Mouse (Mus musculus) layer of hippocampus, adult 2 months (tissue): ENCODE data around the gene Bsg. TPM values are rescaled to one million over a fixed set of nuclear protein-coding genes. Genes with fewer than 3 reads are reported as not detected.
"Not testable (repeated sequence)": the region's sequence is repeated elsewhere in the genome, so short reads cannot be mapped to it uniquely, and the experiment has no call there.

Experiments used
- DNase-seq, 2 experiments: peaks; one replicate each; pipeline ENCODE4 v3.0.0; 2022; ENCODE audit warnings: low spot score in 2 of 2
- H3K27ac ChIP-seq: fragments of 200-600 bp; 2 replicates; pipeline ENCODE4 v1.8.1; 2022
- H3K4me3 ChIP-seq: fragments of 200-600 bp; 2 replicates; pipeline ENCODE4 v1.8.1; 2022; ENCODE audit warnings: mild to moderate bottlenecking
- CTCF ChIP-seq: fragments of 200-600 bp; conservative IDR thresholded peaks from 2 replicates; pipeline ENCODE4 v1.8.1; 2022; ENCODE audit warnings: antibody characterized with exemption, mild to moderate bottlenecking, moderate library complexity
- total RNA-seq, 2 experiments: library from RNA; stranded (reverse); gene quantifications; 2 replicates each; pipeline ENCODE4 v1.2.3; 2021

Gene Bsg
- total RNA-seq, 2 experiments from 2014 or later, result 538 TPM

DNA sequence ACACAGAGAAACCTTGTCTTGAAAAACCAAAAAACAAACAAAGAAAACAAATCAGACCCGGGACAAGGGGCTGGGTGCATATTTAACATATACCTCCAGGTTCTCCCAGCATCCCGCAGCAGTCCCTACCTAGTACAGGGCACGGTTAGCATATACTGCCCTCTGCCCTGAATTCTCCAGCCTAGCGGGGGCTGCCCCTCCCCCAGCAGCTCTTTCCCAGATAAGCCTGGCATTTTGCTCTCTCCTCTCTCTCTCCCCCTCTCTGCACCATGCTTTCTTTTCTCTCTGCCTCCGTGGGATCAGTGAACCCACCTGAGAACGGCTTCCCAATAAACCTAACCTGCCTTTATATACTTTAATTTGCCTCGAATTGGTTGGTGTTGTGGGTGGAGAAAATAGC lies 3.6 kb upstream of the Bsg start:
- TF ChIP-seq CTCF, result no peak
- Histone ChIP-seq H3K4me3 (no peak overlapping the region), H3K27ac (peak overlapping the region; percentile 76)
- no peak for DNase-seq

DNA sequence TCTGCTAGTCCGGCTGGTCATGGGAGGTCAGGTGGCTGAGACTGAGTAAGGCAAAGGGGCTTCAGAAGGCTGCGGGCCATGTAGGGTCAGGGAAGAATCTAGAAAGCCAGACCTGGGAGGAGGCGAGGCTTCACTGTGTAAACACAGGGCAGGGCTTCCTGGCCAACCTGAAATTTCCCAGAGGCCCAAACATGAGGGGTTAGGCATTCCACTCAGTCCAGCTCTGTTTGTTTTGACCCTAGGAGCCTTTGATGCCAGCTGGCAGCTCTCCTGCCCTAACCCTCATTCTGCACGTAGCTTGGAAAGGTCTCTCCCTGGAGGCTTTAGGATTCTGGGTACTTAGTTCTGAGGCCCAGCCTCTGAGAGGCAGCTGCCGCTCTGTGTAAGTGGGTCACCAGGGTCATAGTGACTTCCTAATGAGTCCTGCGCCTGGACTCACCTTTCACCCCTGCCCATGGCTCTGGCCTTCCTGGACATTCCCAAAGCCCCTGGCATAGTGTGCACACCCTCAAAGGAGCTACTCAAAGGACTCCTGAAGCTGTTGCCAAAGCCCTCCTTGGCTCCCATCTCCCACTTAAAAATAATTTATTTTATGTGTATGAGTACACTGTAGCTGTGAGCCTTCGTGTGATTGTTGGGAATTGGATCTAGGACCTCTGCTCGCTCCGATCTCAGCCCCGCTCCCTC lies 2.7 kb upstream of the Bsg start:
- TF ChIP-seq CTCF, result no peak
- DNase-seq, result no peak
- peak overlapping the region; percentile 76 for H3K27ac ChIP-seq
- no peak overlapping the region for H3K4me3 ChIP-seq

DNA sequence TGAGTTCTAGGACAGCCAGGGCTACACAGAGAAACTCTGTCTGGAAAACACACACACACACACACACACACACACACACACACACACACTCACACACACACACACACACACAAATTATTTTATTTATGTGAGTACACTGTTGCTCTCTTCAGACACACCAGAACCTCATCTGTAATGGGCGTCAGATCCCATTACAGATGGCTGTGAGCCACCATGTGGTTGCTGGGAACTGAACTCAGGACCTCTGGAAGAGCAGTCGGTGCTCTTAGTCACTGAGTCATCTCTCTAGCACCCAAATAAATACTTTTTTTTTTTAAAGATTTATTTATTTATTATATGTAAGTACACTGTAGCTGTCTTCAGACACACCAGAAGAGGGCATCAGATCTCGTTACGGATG lies 1.3 kb upstream of the Bsg start:
- not testable (repeated sequence) for H3K27ac ChIP-seq, DNase-seq, H3K4me3 ChIP-seq

DNA sequence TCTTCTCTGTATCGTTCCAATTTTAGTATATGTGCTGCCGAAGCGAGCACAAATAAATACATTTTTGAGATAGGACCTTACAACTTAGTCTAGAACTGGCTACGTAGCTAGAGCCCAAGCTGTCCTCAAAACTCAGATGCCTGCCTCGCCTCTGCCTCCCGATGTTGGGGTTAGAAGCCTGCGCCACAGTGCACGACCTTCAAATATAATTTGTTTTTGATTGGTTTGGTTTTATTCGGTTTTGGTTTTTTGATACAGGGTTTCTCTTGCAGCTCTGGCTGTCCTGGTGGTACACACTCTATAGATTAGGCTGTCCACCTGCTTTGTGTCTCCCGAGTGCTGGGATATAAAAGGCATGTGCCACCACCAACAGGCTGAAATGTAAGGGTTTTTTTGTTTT lies 750 bp upstream of the Bsg start:
- no peak for TF ChIP-seq CTCF
- peak overlapping the region; percentile 99 for H3K4me3 ChIP-seq
- H3K27ac ChIP-seq, result peak overlapping the region; percentile 93
- no peak for DNase-seq

DNA sequence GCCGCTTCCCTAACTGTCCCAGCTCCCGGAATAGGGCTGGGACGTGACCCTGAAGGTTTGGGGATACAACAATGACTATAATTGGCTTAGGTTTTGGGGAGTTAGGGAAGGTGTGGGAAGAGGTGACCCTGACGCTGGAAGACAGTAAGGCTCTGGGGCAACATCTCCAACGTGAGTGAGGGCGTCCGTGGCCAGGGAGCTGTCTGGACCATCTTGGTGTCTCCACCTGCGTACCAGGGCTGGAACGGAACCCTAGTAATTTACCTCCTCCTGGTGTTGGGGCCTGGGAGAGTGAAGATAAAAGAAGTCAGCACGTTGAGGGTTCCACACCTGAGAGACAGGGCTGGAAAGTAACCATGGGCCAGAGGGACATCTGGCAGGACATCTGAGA lies 674 bp downstream of the Bsg start:
- H3K4me3 ChIP-seq, result peak overlapping the region; percentile 99
- TF ChIP-seq CTCF, result no peak
- no peak for DNase-seq
- peak overlapping the region; percentile 93 for H3K27ac ChIP-seq

DNA sequence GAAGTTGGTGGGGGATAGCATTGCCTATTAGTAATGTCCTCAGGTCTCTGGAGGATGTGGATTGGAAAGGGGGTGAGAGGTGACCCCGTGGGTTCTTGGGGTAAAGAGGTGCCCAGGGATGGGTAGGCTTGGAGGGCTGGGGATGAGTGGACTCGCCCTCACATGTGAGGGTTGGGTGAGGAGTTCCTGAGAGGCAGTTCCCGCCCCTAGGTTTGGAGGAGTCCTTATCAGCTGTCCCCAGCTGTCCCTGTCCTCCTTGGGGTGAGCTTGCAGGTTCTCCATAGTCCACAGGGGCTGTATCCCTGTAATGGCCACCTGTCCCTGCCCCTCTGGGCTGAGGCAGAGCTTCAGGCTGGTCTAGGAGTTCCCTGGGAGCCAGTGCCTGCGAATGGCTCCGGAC lies 1.7 kb downstream of the Bsg start:
- H3K27ac ChIP-seq, result peak overlapping the region; percentile 93
- no peak for TF ChIP-seq CTCF
- no peak for DNase-seq
- peak overlapping the region; percentile 99 for H3K4me3 ChIP-seq

DNA sequence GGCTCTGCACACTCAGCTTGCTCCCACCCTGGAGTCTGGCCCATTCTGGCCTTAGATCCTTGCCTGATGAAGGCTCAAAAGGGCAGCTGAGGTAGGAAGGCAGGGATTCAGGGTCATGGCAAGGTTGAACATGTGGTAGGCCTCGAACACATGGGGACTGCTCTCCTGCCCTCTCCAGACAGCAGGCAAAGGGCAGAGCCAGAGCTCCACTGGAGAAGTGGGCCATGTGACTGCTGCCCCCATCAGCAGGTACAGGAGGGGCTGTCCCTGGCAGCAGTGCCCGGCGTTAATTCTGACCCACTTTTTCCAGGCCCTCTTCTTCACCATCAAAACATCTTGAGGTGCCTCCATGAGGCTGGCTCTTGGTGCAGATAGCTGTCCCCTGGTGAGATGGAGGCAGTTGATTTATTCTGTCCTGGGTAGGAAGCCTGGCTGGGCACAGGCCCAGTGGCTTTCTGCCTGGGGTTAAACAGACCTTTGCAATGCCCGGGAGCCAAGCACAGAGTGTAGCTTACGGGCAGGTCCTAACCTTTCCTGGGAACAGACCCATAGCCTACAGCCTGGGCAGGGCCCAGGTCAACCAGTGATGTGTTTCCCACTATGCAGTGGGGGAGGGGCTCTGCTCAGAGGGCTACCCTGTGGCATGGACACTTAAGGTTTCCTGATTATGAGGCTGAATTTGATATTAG lies 2.3 kb downstream of the Bsg start:
- peak overlapping the region; percentile 99 for H3K4me3 ChIP-seq
- H3K27ac ChIP-seq, result peak overlapping the region; percentile 93
- no peak for TF ChIP-seq CTCF
- no peak for DNase-seq

DNA sequence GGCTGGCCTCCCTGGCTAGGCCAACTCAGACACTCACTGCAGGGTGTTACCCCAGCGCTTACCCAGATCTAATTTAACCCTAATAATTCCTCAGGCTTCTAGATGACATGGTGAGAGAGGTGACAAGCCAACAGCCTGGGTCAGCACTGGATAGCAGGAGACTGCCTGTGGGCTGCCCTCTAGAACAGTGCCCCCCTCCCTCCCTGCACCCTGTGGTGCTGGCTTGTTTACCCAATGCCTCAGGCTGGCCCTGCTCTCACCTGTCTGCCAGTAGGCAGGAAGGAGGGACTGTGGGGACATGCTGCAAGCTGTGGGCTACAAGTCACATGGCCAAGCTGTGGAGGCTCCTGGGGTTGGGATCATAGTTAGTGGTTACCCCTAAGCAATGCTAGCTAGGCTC lies 2.9 kb downstream of the Bsg start:
- H3K4me3 ChIP-seq, result peak overlapping the region; percentile 99
- H3K27ac ChIP-seq, result peak overlapping the region; percentile 93; the same call in 1 of the 2 replicates
- TF ChIP-seq CTCF, result no peak
- no peak for DNase-seq

DNA sequence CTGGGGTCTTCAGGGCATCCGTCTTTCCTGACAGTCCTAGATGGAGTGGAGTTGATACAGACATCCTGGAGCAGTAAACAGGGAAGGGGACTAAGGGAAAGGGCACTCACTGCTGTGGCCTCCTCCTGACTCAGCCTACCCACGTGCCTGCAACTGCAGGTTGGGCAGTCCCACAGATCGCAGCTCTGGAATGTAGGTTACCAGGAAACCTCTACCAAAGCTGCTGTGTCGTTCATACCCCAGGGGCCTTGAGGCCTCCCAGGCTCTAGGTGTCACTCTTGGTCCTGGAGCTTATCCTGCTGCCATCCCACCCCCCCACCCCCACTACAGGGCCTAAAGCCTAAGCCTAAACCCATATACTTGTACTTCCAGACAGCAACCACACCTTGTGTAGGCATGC lies 3.5 kb downstream of the Bsg start:
- TF ChIP-seq CTCF, result peak; percentile 37
- DNase-seq, result no peak
- Histone ChIP-seq H3K4me3 (peak overlapping the region; percentile 99), H3K27ac (peak overlapping the region; percentile 93)

DNA sequence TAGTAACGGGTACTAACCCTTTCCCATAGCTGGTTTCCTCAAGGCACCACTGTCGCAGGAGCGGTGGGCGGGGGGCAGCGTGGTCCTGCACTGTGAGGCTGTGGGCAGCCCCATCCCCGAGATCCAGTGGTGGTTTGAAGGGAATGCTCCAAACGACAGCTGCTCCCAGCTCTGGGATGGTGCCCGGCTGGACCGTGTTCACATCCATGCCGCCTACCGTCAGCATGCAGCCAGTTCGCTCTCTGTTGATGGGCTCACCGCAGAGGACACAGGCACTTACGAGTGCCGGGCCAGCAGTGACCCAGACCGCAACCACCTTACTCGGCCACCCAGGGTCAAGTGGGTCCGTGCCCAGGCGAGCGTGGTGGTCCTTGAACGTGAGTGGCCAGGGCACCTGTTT lies 4.4 kb downstream of the Bsg start:
- no peak for TF ChIP-seq CTCF
- peak overlapping the region; percentile 36 for H3K4me3 ChIP-seq
- DNase-seq, result no peak
- H3K27ac ChIP-seq, result peak overlapping the region; percentile 56

DNA sequence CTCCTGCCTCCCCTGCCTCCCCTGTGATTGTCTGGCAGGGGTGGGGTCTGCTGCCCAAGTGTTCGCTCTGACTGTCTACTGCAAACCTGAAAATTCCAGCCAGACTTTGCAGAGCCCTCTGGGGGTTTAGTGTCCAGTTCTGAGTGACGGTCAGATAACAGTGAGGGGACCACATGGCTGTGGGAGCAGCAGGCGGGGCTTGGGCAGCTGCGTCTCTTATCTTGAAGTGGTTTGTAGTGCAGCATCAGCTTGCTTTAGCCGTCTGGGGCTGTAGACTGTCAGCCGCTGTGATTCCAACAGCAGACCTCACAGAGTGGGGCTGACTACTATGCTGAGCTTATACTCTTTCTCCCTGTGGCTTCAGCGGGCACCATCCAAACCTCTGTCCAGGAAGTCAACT lies 5.0 kb downstream of the Bsg start:
- Histone ChIP-seq H3K27ac (peak overlapping the region; percentile 56), H3K4me3 (peak overlapping the region; percentile 36)
- no peak for TF ChIP-seq CTCF
- DNase-seq, result no peak

DNA sequence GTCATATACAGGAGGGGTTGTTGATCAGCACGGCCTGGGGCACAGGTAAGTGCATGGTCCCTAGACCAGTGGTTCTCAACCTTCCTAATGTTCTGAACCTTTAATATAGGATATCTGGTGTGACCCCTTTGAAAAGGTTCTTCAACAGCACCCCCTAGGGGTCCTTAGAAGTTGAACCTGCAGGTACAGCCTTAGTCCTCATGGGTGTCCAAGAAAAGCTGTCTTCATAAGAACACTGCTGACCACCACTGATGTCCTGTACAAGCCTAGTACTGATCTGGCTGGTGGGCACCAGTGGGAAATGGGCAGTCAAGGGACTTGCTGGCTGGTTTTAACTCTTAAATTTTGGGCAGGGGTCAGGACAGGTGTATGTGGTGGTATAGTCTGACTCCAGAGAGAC lies 7.7 kb downstream of the Bsg start:
- Histone ChIP-seq H3K4me3 (no peak overlapping the region), H3K27ac (no peak overlapping the region)
- peak; percentile 50 for TF ChIP-seq CTCF
- DNase-seq, result no peak

DNA sequence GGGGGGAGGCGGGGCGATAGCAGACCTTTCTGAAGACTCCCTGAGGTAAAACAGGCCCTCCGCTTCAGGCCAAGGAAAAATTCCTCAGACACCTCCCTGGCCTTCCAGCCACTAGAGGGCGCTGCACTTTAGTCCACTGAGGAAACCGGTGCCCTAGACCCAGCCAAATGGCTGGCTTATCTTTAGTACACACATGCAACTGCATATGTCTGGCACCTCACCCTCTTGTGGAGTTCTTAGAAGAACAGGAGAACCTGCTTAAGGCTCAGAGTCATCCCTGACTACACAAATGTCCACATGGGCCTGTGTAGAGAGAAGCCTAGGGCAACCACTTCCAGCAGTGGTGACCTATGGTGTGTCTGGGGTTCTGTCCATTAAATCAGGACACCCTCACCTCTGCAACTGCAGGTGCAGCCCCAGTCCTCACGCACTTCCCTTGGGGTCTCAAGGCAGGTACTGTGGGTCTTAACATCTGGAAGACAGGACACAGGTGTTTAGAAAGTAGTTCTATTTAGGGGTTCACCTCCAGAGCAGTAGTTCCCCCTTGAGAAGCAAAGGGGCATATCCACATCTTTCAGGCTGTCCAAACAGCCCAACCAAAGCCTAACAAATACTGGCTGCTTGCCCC lies 8.3 kb downstream of the Bsg start:
- Histone ChIP-seq H3K4me3 (no peak overlapping the region), H3K27ac (peak overlapping the region; percentile 62; the same call in 1 of the 2 replicates)
- peak; percentile 59 to 82 for DNase-seq
- peak; percentile 69 for TF ChIP-seq CTCF
